Mouse (Mus musculus): ENCODE data around the gene Ptpa.

DNA sequence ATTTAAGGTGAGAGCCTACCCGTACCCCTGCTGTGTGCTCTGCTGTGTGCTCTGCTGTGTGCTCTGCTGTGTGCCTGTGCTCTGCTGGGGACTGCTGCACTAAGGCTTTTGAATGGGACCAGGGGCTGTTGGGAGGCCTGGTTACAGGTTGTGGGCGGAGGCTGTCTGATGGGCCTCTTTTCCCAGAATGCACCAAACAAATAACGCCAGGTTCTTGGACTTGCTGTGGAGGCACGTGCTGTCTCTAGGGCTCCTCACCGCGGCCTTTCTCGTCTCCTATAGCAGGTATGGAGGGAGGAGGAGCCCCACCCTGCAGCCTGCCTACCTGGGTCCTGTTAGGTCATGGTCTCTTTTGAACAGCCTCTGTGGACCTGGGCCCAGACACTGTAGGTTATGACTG, 19.6 kb upstream of the Ptpa start:
- TF ChIP-seq USF1 (IDR thresholded peaks at IDR 0.05; ENCODE audit: low read depth) (no peak), CTCF (IDR thresholded peaks at IDR 0.05; ENCODE audit: control insufficient read depth, insufficient read depth, insufficient read length) (no peak), MYOD1 (IDR thresholded peaks at IDR 0.05; ENCODE audit: control insufficient read depth, insufficient read length, low read depth) (no peak)

Data from C2C12 (cell line).